Mouse (Mus musculus) kidney, embryonic 14.5 days (tissue): ENCODE measurements around the gene Ift88. TPM values are rescaled to one million over a fixed set of nuclear protein-coding genes. Genes with fewer than 3 reads are reported as not detected.

Experiments
- ATAC-seq: fragments of 200-750 bp; cut with Nextera tagmentation; 2 replicates; pipeline ENCODE4 v1.8.0; 2017; ENCODE audit warnings: moderate number of reproducible peaks, mild to moderate bottlenecking, moderate TSS enrichment, moderate library complexity; ENCODE audit not compliant: low FRiP score, low TSS enrichment
- H3K27ac ChIP-seq: fragments of 300-500 bp; sonication (generic); 2 replicates; pipeline ENCODE4 v1.5.1; 2014; ENCODE audit warnings: low read depth, mild to moderate bottlenecking, low read length, moderate library complexity, mixed read lengths
- H3K27me3 ChIP-seq: fragments of 300-500 bp; sonication (generic); 2 replicates; pipeline ENCODE4 v1.6.1; 2014; ENCODE audit warnings: mild to moderate bottlenecking, low read length; ENCODE audit not compliant: control insufficient read depth, insufficient read depth
- H3K36me3 ChIP-seq: fragments of 300-500 bp; sonication (generic); 2 replicates; pipeline ENCODE4 v1.6.1; 2014; ENCODE audit warnings: low read length, mixed read lengths; ENCODE audit not compliant: control insufficient read depth, insufficient read depth
- H3K4me1 ChIP-seq: fragments of 300-500 bp; sonication (generic); 2 replicates; pipeline ENCODE4 v1.6.1; 2014; ENCODE audit warnings: low read length, mixed read lengths; ENCODE audit not compliant: control insufficient read depth, insufficient read depth
- H3K4me2 ChIP-seq: fragments of 300-500 bp; sonication (generic); replicated peaks from 2 replicates; pipeline ENCODE4 v1.6.1; 2014; ENCODE audit warnings: low read depth, mild to moderate bottlenecking, low read length
- H3K4me3 ChIP-seq: fragments of 300-500 bp; sonication (generic); 2 replicates; pipeline ENCODE4 v1.5.1; 2014; ENCODE audit warnings: mild to moderate bottlenecking, low read length
- H3K9ac ChIP-seq: fragments of 300-500 bp; sonication (generic); 2 replicates; pipeline ENCODE4 v1.6.1; 2014; ENCODE audit warnings: low read depth, mild to moderate bottlenecking, low read length, moderate library complexity
- H3K9me3 ChIP-seq: fragments of 300-500 bp; sonication (generic); 2 replicates; pipeline ENCODE4 v1.6.1; 2016; ENCODE audit warnings: low read length; ENCODE audit not compliant: control insufficient read depth
- WGBS: fragments of 180-500 bp; shearing (Covaris S2); extraction: QIAGEN DNeasy Blood & Tissue Kit; methylation state at CpG from one replicate; pipeline ENCODE4 v1.1.7; 2014; 5-methylcytosine and 5-hydroxymethylcytosine counted together
- polyA plus RNA-seq: library from polyadenylated mRNA; unstranded; fragments of >200 nt; fragmentation: Nextera tagmentation; extraction: Ambion mirVana; gene quantifications from 2 replicates; pipeline ENCODE4 v1.2.1, GENCODE M21; 2014

The Ift88 gene
- polyA plus RNA-seq, 1 experiment from 2014 or later, result 16.2 TPM

DNA sequence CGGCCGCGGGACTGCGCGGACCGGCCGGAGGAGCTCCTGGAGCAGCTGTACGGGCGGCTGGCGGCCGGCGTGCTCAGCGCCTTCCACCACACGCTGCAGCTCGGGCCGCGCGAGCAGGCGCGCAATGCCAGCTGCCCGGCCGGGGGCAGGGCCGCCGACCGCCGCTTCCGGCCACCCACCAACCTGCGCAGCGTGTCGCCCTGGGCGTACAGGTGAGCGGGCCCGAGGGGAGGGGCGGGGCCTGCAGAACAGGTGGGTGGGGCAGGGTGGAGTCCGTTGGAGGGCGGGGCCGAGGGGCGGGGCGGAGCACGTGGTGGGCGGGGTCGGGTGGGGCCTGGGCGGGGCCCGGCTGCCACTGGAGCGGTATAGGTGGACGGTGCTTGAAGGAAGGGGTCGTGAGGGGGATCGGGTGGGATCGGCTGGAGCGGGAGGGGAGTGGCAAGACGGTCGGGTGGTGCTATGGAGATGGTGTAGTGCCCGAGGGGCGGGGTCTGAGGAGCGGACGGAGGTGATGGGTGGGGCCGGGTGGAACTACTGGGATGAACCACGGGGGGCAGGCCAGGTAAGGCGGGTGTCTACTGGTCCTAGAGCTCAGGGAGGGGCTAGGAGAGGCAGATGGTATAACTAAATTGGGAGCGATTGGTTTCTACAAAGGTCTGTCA is 101.7 kb downstream of the Ift88 start:
- WGBS, result under 1% methylated on average over 26 of the region's 60 CpGs

DNA sequence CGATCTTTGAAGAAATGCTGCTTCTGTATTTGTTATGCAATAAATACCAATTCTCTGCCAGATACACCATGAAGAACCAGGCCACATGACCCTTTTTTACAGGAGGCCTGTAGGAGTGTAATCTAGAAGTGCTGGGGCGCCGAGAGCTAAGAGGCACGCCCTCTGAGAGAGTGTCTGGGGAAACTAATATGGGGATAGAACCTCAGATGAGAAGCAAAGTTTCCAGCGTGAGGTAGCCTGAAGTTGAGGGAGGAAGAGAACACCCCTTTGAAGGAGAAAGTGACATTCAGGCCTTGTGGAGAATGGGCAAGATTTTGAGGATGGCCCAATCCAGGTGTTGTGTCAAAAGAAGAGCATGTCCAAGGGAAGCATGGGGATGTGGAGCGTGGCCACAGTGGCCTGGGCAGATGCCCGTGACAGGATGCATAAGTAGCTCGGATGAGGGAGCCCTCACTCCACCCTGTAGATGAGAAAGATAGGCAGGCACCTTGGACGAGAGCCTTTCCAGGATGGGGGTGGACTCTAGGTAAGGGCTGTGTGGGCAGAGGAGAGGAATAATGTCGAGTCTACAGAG is 102.3 kb downstream of the Ift88 start:
- Histone ChIP-seq H3K4me3 (peak overlapping the region; percentile 73), H3K4me2 (peak overlapping the region; percentile 97), H3K4me1 (peaks cover 4% of the 10 kb centered on the region; the same call in 1 of the 2 replicates), H3K36me3 (no peaks in the 10 kb centered on the region), H3K27ac (no peak overlapping the region), H3K27me3 (peaks cover 7% of the 10 kb centered on the region; the same call in 1 of the 2 replicates), H3K9me3 (no peaks in the 10 kb centered on the region), H3K9ac (0 out of 2 replicates have a peak overlapping the region, but pooled peaks have one; percentile 74)
- WGBS, result 45% methylated on average over 10 of the region's 10 CpGs
- peak; percentile 24; the same call in 1 of the 2 replicates for ATAC-seq

More for the DNA sequence above, 101.7 kb downstream of the Ift88 start:
- no peaks in the 10 kb centered on the region for H3K36me3 ChIP-seq
- H3K27ac ChIP-seq, result no peak overlapping the region
- H3K4me2 ChIP-seq, result peak overlapping the region; percentile 97
- peak overlapping the region; percentile 74 for H3K9ac ChIP-seq
- peaks cover 4% of the 10 kb centered on the region; the same call in 1 of the 2 replicates for H3K4me1 ChIP-seq
- peak; percentile 87 for ATAC-seq
- H3K9me3 ChIP-seq, result no peaks in the 10 kb centered on the region
- peaks cover 7% of the 10 kb centered on the region; the same call in 1 of the 2 replicates for H3K27me3 ChIP-seq
- peak overlapping the region; percentile 73 for H3K4me3 ChIP-seq

DNA sequence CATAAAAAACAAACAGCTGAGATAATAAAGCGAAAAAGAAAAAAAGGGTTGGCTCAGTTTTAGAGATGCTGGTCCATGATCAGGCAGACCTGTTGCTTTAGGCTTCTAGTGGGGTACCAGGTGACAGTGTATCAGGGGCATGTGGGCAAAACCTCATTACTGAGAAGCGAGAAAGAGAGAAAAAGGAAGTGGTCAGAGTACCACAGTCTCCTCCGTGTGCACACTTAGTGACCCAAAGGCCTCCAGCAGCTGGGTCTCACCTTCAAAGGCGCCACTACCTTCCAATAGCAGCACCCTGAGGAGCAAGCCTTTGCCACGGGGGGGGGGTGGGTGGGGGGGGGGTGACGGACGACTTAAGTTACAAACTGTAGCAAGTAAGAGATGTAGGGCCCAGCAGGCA is 103.3 kb downstream of the Ift88 start:
- ATAC-seq, result no peak
- H3K27ac ChIP-seq, result no peak overlapping the region
- H3K36me3 ChIP-seq, result no peaks in the 10 kb centered on the region
- no peaks in the 10 kb centered on the region for H3K9me3 ChIP-seq
- no peak overlapping the region for H3K4me3 ChIP-seq
- H3K4me1 ChIP-seq, result peaks cover 4% of the 10 kb centered on the region; the same call in 1 of the 2 replicates
- 41% methylated on average over 7 of the region's 7 CpGs for WGBS
- no peak overlapping the region for H3K4me2 ChIP-seq
- H3K9ac ChIP-seq, result no peak overlapping the region
- peaks cover 7% of the 10 kb centered on the region; the same call in 1 of the 2 replicates for H3K27me3 ChIP-seq

DNA sequence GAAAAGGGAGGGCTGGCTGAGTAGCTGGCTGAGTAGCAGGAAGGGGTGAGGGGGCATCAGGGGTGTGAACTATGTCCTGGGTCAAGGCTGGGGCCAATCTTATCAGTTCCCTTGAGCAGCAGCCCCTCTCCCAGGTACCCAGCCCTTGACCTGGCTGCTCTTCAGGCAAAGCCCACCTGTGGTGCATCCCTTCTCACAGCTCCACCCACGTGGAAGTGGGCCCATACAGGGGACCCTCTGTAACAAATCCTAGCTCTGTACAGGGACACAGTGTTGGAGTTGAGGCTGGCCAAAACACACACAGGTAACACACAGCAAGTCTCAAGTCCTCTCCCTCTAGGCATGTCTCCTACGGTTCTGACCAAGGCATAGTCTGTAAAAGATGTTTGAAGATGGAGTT is 103.7 kb downstream of the Ift88 start:
- 49% methylated on average over 2 of the region's 2 CpGs for WGBS
- H3K4me2 ChIP-seq, result no peak overlapping the region
- H3K4me1 ChIP-seq, result peaks cover 4% of the 10 kb centered on the region; the same call in 1 of the 2 replicates
- H3K27ac ChIP-seq, result no peak overlapping the region
- H3K27me3 ChIP-seq, result peaks cover 7% of the 10 kb centered on the region; the same call in 1 of the 2 replicates
- ATAC-seq, result no peak
- no peak overlapping the region for H3K4me3 ChIP-seq
- no peak overlapping the region for H3K9ac ChIP-seq
- no peaks in the 10 kb centered on the region for H3K36me3 ChIP-seq
- no peaks in the 10 kb centered on the region for H3K9me3 ChIP-seq

DNA sequence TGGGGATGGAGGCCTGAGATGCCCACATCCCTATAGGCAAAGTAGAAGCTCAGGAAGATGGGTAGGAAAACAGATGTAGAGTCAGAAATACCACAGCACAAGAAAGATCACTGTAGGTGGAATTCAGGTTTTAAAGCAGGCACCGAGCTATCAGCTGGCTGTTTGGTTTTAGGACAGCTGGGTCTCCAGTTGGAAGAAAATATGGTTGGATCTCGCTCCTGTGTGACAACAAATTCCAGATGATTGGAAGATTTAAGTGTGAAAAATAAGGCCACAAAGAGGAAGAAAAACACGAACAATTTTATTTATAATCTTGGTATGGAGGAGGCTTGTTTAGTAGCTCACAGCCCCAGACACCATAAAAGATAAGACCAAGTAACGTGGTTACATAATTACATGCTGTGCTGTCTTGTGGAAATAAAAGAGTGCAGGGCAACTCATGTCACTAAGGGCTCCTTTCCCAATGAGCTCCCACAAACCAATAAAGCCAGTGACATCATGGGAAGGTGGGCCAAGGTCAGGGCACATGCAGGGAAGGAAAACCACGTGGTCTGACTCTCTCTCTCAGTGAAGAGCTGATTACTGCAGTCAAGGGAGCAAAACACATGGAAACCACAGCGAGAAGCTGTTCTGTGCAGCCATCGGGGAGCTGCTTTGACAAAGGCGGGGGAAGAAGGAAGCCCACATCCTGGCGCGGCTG is 105.4 kb downstream of the Ift88 start:
- no peak for ATAC-seq
- 49% methylated on average over 10 of the region's 10 CpGs for WGBS
- H3K4me2 ChIP-seq, result no peak overlapping the region
- no peak overlapping the region for H3K4me3 ChIP-seq
- H3K9me3 ChIP-seq, result no peaks in the 10 kb centered on the region
- no peaks in the 10 kb centered on the region; the same call in 1 of the 2 replicates for H3K27me3 ChIP-seq
- no peaks in the 10 kb centered on the region for H3K36me3 ChIP-seq
- H3K4me1 ChIP-seq, result peaks cover 4% of the 10 kb centered on the region; the same call in 1 of the 2 replicates
- H3K27ac ChIP-seq, result no peak overlapping the region
- no peak overlapping the region for H3K9ac ChIP-seq

DNA sequence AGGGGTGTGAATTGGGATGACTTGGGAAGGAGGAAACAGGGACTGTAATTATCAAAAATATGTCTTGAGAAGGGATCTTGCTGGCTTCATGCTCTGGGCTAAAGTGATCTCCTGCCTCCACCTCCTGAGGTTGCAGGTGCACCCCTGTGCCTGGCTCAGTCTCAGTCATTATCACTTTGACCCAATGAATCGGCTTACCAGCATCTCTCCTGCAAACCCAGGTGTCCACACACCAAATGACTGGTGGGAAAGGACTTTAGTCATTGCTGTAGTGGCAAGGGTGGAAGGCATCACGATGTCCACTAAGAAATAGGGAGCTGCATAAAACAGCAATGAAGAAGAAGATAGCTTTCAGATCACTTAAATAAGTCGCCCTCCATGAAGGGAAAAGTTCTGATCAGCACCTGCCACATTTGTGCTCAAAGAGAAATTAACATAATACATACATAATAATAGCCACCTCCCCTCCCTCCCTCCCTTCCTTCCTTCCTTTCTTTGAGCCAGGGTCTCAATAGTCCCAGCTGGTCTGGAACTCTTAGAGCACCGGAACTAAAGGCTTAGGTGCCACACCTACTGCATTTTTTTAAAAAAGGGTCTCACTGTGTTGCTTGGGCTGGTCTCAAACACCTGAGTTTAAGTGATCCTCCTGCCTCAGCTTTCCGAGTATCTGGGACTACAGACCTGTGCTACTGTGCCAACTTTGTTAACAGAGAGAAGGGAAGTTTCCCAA is 106.1 kb downstream of the Ift88 start:
- 76% methylated on average over 5 of the region's 5 CpGs for WGBS
- H3K9ac ChIP-seq, result no peak overlapping the region
- no peak overlapping the region for H3K27ac ChIP-seq
- H3K9me3 ChIP-seq, result no peaks in the 10 kb centered on the region
- H3K4me2 ChIP-seq, result no peak overlapping the region
- no peak overlapping the region for H3K4me3 ChIP-seq
- no peak for ATAC-seq
- H3K27me3 ChIP-seq, result no peaks in the 10 kb centered on the region
- H3K36me3 ChIP-seq, result no peaks in the 10 kb centered on the region
- peaks cover 9% of the 10 kb centered on the region; the same call in 1 of the 2 replicates for H3K4me1 ChIP-seq

DNA sequence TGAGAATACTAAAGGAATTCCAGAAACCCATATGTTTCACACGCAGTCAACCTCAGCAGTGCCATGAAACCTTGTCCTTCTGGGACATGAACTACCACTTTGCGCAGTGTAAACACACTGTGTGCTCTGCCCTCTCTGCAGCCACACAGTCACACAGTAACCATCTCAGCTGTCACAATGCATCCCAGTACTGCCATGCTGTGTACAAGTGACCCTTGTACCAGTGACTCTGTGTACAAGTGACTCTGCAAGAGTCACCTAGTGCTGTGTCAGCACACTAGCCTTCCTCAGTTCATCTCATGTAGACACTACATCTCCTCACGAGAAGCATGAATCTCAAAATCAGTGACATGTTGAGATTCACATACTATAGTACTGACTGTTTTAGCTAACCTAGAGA is 108.7 kb downstream of the Ift88 start:
- Histone ChIP-seq H3K4me1 (peaks cover 9% of the 10 kb centered on the region; the same call in 1 of the 2 replicates), H3K27me3 (no peaks in the 10 kb centered on the region), H3K4me2 (no peak overlapping the region), H3K9ac (no peak overlapping the region), H3K36me3 (no peaks in the 10 kb centered on the region), H3K27ac (no peak overlapping the region), H3K9me3 (no peaks in the 10 kb centered on the region), H3K4me3 (no peak overlapping the region)
- ATAC-seq, result no peak
- WGBS, result 89% methylated on average over 3 of the region's 3 CpGs

DNA sequence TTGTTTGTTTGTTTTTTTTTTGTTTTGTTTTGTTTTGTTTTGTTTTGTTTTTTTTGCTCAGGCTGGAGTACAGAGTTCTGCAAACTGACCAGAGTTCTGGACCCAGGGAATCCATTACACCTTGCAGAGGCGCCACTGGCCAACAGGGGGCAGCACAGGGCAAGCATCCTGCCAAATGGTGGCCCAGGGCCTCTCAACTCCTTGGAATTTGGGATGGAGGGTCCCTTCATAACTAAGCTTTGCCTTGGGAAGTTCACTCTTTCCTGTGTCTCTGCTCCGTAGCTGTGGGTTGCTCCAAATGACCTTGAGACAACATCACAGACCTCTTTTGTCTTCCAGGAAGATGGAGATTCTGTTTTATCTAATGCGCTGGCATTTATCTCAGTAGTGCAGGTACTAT is 109.4 kb downstream of the Ift88 start:
- no peaks in the 10 kb centered on the region for H3K27me3 ChIP-seq
- WGBS, result 41% methylated on average over 3 of the region's 3 CpGs

More for the DNA sequence above, 109.4 kb downstream of the Ift88 start:
- no peak for ATAC-seq
- H3K9ac ChIP-seq, result no peak overlapping the region
- no peaks in the 10 kb centered on the region for H3K9me3 ChIP-seq
- H3K4me1 ChIP-seq, result peaks cover 9% of the 10 kb centered on the region; the same call in 1 of the 2 replicates
- H3K4me2 ChIP-seq, result no peak overlapping the region
- H3K36me3 ChIP-seq, result no peaks in the 10 kb centered on the region
- no peak overlapping the region for H3K27ac ChIP-seq
- H3K4me3 ChIP-seq, result no peak overlapping the region
